Mouse (Mus musculus) kidney, postnatal 14 days (tissue): ENCODE results near the gene Adam19.

Source experiments
- DNase-seq: peaks from one replicate; pipeline ENCODE4 v3.0.0; 2022; ENCODE audit warnings: mixed read lengths

Adam19 gene

GRCm38 (mm10) chr11:46073850-46074688 lies 18.3 kb downstream of the Adam19 start:
- no peak for DNase-seq

- no peak for DNase-seq
These were observed 19.7 kb downstream of the Adam19 start for GRCm38 (mm10) chr11:46075507-46075906.

GRCm38 (mm10) chr11:46076442-46077158 lies 20.8 kb downstream of the Adam19 start:
- DNase-seq, result no peak

GRCm38 (mm10) chr11:46077304-46077703 lies 21.5 kb downstream of the Adam19 start:
- DNase-seq, result no peak

GRCm38 (mm10) chr11:46077732-46078375 lies 22.1 kb downstream of the Adam19 start:
- DNase-seq, result peak; percentile 73

- DNase-seq, result no peak
These were observed 25.3 kb downstream of the Adam19 start for GRCm38 (mm10) chr11:46081075-46081474.

GRCm38 (mm10) chr11:46083405-46083804 lies 27.6 kb downstream of the Adam19 start:
- no peak for DNase-seq

GRCm38 (mm10) chr11:46083835-46084444 lies 28.1 kb downstream of the Adam19 start:
- DNase-seq, result no peak

- no peak for DNase-seq
These were observed 28.8 kb downstream of the Adam19 start for GRCm38 (mm10) chr11:46084568-46084967.

GRCm38 (mm10) chr11:46085398-46086163 lies 29.8 kb downstream of the Adam19 start:
- no peak for DNase-seq

- no peak for DNase-seq
These were observed 30.7 kb downstream of the Adam19 start for GRCm38 (mm10) chr11:46086446-46086845.

GRCm38 (mm10) chr11:46089081-46089713 lies 33.4 kb downstream of the Adam19 start:
- DNase-seq, result peak; percentile 63

- no peak for DNase-seq
These were observed 34.4 kb downstream of the Adam19 start for GRCm38 (mm10) chr11:46090036-46090725.

GRCm38 (mm10) chr11:46090951-46091667 lies 35.3 kb downstream of the Adam19 start:
- no peak for DNase-seq

- no peak for DNase-seq
These were observed 36.3 kb downstream of the Adam19 start for GRCm38 (mm10) chr11:46092121-46092520.

- no peak for DNase-seq
These were observed 39.9 kb downstream of the Adam19 start for GRCm38 (mm10) chr11:46095477-46096264.

GRCm38 (mm10) chr11:46096265-46096649 lies 40.5 kb downstream of the Adam19 start:
- no peak for DNase-seq

- DNase-seq, result no peak
These were observed 41.3 kb downstream of the Adam19 start for GRCm38 (mm10) chr11:46097062-46097461.

- no peak for DNase-seq
These were observed 46.3 kb downstream of the Adam19 start for GRCm38 (mm10) chr11:46102107-46102506.

GRCm38 (mm10) chr11:46107046-46107445 lies 51.3 kb downstream of the Adam19 start:
- no peak for DNase-seq
